Mouse (Mus musculus) B cell, adult 2 months (primary cell): Measurements from ENCODE around the gene Zfp68.
"Not testable (repeated sequence)": the region's sequence is repeated elsewhere in the genome, so short reads cannot be mapped to it uniquely, and the experiment has no call there.

ENCODE experiments used
- DNase-seq, 2 experiments: peaks; one replicate each; pipeline ENCODE4 v3.0.0; 2022

Zfp68 gene

DNA sequence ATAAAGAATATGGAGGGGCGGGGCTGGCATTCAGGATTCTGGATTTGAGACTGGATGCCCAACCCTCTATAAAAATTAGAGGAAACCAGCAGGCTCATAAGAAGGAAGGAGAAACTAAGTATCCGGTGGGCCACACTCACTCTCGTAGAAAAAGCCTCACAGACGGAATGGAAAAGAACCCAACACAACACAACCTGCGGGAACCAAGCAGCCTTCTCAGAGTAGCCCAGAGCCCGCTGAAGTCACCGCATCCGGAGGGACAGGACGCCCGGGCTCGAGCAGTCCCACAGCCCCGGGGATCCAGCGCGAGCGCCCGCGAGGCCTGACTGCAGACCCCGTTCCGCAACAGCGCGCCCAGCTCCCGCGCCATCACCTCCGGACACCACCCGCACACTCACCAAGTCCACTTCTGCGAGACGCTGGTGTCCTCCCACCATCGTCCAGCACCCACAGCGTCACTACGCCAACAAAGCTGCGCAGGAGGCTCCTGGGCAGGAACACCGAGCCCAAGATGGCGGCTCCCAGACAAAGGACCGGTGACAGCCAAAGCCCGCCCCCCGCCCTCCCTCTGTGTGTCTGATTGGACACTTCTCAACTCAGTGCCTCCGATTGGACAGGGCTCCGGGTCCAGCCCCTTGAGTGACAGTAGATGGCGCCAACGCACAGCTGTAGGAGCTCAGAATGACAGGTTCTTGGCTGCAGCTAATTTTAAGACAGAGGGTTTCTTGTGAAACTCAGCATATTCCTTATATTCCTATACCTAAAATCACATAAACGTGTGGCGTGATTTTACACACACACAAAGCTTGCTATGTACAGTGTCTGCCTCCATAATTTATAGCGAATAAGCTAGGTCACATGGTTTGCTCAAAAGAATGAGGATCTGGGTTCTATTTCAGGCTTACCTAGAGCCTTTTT lies at the start of gene Zfp68:
Zfp68 (minus strand) TSS at position 551 of the 918 bp plus-strand sequence.
- peak; percentile 87 to 90 for DNase-seq

DNA sequence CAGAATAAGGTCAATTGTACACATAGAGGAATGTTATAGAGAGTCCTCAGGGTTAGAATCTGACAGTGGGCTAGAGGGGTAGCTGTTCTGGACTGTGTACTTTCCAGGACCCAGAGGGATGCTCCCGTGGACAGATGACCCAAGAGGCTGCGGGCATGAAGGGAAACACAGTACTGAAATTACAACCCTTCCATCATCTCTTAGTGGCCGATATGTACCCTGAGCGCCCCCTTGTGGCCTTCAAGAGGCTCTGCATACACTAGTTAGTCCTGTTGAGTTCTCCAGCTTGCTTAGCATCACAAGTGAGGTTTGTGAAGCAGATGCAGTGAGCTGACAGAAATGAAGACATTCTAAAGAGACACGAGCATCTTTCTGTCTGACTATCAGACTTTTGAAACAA lies 39.4 kb upstream of the Zfp68 start:
- peak; percentile 64 to 69 for DNase-seq

DNA sequence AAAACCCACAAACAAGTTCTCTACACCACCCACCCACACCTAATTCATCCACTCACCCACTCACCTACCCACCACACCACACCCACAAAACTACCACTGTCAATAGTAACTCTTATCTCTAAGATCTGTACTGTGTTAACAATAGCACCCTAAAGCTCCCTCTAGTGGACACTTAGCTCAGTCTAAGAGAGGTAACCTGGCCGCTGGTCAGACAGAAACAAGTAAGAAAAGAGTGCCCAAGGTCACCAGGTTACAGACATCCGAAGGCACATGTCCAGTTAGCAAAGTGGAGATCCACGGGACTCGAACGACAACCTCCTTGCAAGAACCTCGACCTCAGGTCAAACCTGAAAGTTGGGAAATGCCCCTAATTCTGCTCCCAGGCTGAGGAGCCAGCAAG lies 38.3 kb upstream of the Zfp68 start:
- peak; percentile 47 to 54 for DNase-seq

DNA sequence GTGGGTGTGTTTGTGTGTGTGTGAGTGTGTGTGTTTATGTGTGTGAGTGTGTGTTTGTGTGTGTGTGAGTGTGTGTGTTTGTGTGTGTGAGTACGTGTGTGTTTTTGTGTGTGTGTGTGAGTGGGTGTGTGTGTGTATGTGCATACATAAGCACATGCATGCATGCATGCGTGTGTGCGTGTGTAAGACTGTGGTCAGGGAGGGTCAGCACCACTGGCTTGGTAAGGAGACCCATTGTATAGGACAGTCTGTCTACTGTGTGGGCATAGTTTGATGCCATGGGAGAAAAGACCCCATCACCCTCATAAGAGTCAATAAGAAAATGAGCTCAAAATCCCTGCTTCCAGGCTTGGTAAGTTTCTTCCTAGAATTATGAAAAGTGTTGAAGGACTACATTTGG lies 37.8 kb upstream of the Zfp68 start:
- no peak for DNase-seq

DNA sequence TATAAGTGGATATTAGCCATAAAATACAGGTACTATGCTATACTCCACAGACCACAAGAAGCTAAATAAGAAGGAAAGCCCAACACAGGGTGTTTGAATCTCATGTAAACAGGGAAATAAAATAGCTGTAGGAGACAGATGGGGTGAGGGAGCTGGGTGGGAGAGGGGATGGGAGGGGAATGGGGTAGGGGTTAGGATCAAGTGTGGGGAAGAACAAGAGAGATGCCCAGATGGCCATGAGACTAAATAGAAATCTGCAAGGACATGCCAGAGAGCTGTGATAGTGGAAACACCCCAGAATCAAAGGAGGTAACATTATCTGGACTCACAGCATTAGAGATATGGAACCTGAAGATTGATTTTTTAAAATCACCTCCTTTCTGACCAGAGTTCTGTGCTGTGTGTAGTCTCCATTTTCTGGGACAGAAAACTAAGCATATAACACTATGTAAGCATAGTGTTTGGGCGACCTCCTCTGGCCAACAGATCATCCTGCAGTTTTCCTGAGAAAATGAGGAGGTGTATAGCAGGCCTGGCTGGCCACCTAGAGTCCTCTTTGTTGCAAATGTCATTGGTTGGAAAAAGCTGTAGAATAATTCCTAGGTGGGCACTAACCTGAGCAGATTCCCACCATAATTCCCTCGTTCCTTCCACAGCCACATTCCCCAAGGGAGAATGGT lies 37.1 kb upstream of the Zfp68 start:
- DNase-seq, result peak; percentile 44 to 50

DNA sequence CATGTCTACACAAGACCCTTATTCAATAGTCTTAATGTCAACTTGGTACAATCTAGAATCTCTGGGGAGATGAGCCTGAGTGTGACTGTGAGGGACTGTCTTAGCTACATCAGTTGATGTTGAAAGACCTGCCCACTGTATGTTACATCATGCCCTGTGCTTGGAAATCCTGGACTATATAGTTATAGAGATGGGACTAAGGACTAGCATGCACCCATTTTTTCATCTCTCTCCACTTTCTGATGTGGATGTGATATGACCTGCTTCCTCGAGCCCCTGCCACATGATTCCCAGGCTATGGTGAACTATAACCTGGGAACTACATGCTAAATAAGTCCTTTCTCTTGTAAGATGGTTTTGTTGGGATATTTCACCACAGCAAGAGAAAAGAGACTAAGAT lies 33.4 kb upstream of the Zfp68 start:
- no peak for DNase-seq

DNA sequence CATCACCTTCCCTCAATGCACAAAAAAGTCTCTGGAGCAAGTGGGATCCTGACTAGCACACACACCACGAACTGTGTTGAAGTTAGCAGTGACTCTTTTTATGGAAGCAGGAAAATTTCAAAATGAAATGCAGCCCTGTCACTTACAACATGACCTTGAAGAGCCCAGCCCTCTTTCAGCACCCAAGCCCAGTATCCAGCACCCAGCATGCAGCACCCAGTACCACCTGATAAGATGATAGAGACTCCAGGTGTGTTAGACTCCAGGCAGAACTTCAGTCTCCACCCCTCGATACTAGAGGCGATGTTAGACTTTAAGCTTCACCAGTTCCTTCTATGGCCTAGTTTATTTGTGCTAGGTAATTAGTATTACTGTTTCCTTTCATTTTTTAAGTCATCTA lies 22.2 kb upstream of the Zfp68 start:
- DNase-seq, result no peak

DNA sequence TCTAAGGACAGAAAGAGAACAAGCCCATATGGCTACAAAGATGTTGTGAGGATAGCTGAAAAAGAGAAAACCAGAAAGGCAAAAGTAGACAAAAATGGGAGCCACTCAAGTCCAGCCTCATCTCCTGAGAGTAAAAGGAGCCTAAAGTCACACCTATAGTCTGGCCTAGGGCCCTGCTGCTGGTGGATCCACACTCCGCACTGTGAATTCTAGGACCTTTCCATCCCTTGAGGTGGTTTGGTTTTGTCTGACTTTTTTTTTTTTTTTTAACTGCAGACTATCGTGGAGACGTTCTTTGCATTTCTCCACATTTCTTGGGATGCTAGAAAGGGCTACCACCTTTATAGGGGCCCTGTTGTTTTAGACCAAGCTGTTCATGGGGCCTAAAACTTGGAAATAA lies 21.5 kb upstream of the Zfp68 start:
- no peak for DNase-seq

DNA sequence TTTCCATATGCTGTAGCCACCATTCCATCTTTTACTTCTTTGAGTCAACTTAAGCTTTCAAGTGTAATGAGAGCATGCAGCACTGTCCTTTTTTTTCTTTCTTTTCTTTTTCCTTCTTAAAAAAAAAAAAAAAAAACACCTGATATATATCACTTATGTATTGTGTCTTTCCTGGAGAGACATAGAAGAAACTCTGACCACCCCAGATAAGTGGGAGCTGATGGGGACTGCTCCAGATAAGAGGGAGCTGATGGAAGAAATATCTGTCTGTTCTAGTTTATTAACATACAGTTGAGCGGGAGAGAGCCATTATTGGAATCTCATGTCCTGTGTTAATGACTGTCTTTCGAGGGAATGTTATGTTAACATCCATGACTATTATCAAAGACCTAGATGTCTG lies 16.9 kb upstream of the Zfp68 start:
- DNase-seq, result no peak

DNA sequence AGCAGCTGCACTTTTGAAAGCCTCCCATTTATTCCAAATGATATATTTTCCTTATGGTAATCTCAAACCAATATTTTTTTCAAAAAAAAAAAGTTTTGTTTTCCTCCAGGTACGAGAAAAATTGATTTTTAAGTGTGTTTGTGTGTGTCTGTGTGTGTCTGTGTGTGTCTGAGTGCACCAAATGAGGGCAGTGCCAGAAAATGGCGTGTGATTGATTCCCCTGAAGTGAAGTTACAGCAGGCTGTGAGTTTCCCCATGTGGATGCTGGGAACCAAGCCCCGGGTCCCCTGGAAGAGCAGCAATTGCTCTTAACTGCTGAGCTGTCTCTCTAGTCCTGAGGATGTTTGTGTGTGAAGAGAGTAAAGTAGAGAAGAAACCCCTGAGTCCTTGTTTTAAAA lies 3.9 kb upstream of the Zfp68 start:
- DNase-seq, result no peak

DNA sequence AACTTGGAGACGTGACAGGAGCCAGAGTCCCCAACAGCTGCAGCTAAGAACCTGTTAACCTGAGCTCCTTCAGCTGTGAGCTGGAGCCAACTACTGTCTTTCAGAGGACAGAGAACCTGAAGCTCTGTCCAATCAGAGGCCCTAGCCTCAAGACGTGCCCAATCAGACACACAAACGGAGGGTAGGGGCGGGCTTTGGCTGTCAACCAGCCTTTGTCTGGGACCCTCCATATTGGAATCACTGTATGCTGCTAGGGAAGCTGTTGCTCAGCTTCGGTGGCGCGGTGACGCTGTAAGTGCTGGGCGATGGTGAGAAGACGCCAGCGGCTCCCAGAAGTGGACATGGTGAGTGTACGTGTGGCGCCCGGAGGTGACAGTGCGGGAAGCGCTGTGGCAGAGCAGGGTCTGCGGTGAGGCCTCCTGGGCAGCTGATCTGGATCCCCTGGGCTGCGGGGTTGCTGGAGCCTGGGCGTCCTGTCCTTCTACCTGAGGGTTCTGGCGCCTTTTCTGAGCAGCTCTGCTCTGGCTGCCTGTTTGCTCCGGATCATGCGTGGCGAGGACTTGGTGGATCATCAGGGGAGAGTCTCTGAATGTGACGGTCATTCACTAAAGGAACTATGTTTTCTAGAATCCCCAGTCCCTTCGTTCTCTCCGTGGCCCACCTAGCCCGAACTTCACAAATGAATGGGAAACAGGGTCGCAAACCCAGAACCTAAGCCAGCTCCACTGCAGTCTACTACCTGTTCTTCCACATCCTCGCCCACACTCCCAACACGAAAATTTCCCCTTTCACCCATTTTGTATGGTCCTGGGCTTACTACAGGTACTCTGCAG lies 3.3 kb upstream of the Zfp68 start, which contains the start of gene A430033K04Rik:
A430033K04Rik (plus strand) TSS at position 215 of the 833 bp plus-strand sequence.
- peak; percentile 88 to 92 for DNase-seq

DNA sequence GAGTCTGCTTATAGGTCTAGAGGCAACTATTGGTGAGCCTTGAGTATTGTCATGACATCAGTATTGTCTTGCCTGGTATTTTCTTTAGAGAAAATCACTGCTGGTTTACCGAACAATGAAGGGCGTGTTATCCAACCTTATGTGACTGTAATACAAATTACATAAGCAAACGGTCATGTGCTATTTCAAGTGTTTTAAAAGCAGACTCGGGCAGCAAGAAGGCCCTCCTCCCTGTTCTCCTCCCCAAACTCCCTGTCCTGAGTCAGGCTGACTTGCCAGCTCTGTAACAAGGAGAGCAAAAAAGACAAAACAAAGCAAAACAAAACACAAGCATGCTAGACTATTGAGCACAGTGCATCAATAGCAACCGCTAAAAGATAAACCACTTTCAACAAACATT lies 1.3 kb upstream of the Zfp68 start:
- DNase-seq, result no peak

DNA sequence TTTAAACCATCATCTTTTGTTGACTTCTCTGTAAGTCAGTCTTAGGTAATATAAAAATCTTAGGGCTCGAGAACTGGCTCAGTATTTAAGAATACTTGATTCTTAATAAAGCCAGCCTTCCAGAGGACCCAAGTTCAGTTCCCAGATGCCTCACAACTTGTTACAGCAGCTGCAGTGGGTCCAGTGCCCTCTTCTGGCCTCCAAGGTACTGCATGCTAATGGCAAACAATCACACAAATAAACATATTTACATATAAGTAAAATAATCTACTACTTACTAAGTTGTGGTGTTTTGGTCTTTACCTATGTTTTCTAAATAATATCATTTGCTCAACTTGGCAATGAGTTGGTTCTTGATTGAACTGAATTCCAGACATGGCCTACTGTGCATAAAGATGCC lies 1.2 kb downstream of the Zfp68 start:
- peak; percentile 56 to 59 for DNase-seq

DNA sequence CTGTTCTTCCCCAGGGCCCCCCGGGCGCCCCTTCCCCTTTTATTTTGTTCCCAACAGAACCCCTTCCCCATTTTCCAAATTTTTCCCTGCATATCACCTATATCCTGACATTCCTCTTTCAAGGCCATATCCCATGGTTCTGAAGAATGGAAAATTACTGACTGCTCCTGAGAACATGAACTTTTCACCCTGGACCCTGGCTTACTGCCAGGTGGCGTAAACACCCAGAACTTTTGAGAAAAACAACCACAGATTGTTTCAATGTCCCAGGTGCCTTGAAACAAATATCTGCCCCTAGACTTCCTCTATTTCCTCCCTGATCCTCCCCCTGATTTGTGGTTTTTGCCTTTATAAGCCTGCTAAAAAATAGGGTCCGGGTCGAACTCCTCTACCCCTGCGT lies 32.2 kb downstream of the Zfp68 start:
- no peak for DNase-seq

DNA sequence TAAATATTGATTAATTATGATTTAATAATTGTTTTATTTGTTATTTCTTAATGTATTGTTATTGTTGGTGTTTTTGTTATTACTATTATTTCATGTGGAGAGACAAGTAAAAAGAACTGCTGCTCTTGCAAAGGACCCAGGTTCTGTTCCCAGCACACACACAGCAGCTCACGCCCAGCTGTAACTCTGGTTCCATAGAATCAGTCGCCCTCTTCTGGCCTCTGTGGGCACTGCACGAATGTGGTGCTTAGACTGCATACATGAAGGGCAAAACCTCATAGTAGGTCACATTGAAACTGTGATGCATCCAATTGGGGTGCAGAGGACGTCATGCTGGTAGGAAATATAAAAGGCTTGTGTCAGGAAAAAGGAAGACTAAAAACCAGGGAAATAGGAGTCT lies 47.9 kb downstream of the Zfp68 start:
- peak; percentile 61 to 64 for DNase-seq

DNA sequence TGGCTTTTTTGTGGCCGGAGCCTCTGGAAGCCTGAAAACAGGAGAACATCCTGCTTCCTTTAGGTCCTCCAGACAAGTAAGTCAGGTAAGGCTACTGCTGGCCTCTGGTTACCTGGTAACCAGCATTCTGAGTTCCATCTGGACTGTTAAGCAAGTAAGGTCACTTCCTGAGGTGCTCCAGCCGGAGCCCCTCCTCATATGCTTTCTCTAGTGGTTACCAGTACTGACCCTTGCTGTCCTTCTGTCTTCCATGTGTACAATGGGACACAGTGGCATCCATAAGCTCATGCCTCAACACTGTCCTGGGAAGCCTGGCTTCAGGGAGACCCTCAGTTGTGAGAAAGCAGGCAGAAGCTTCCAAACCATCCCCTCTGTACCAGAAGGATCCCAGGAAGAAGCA lies 54.9 kb downstream of the Zfp68 start, which contains the start of gene 1700123K08Rik:
1700123K08Rik (minus strand) TSS at position 101 of the 400 bp plus-strand sequence.
- DNase-seq, result not testable (repeated sequence)
